Mouse (Mus musculus) limb, embryonic 12.5 days (tissue): ENCODE measurements around the gene Hspa4. TPM values are rescaled to one million over a fixed set of nuclear protein-coding genes. Genes with fewer than 3 reads are reported as not detected.

Experiments
- ATAC-seq: fragments of 200-750 bp; cut with Nextera tagmentation; 2 replicates; pipeline ENCODE4 v1.8.0; 2017; ENCODE audit warnings: low read depth, moderate TSS enrichment; ENCODE audit not compliant: insufficient number of reproducible peaks, insufficient read depth, low FRiP score, low TSS enrichment
- H3K27ac ChIP-seq: fragments of 300-500 bp; sonication (generic); 2 replicates; pipeline ENCODE4 v1.5.1; 2016; ENCODE audit warnings: mild to moderate bottlenecking, moderate library complexity
- H3K27me3 ChIP-seq: fragments of 300-500 bp; sonication (generic); 2 replicates; pipeline ENCODE4 v1.6.1; 2016; ENCODE audit warnings: mild to moderate bottlenecking, moderate library complexity
- H3K36me3 ChIP-seq: fragments of 300-500 bp; sonication (generic); 2 replicates; pipeline ENCODE4 v1.6.1; 2016; ENCODE audit warnings: mild to moderate bottlenecking, moderate library complexity
- H3K4me1 ChIP-seq: fragments of 300-500 bp; sonication (generic); replicated peaks from 2 replicates; pipeline ENCODE4 v1.6.1; 2016
- H3K4me2 ChIP-seq: fragments of 300-500 bp; sonication (generic); 2 replicates; pipeline ENCODE4 v1.6.1; 2016; ENCODE audit warnings: mild to moderate bottlenecking, moderate library complexity
- H3K4me3 ChIP-seq: fragments of 300-500 bp; sonication (generic); replicated peaks from 2 replicates; pipeline ENCODE4 v1.5.1; 2016; ENCODE audit warnings: mild to moderate bottlenecking
- H3K9ac ChIP-seq: fragments of 300-500 bp; sonication (generic); replicated peaks from 2 replicates; pipeline ENCODE4 v1.6.1; 2016; ENCODE audit warnings: mild to moderate bottlenecking, moderate library complexity
- H3K9me3 ChIP-seq: fragments of 300-500 bp; sonication (generic); 2 replicates; pipeline ENCODE4 v1.6.1; 2016; ENCODE audit warnings: mild to moderate bottlenecking, moderate library complexity
- WGBS: fragments of 180-500 bp; shearing (Covaris S2); methylation state at CpG from one replicate; pipeline ENCODE4 v1.1.7; 2016; 5-methylcytosine and 5-hydroxymethylcytosine counted together
- polyA plus RNA-seq: library from polyadenylated mRNA; unstranded; fragments of >200 nt; fragmentation: Nextera tagmentation; extraction: Ambion mirVana; gene quantifications from 2 replicates; pipeline ENCODE4 v1.2.1, GENCODE M21; 2016

The Hspa4 gene
- polyA plus RNA-seq, 1 experiment from 2014 or later, result 118 TPM

DNA sequence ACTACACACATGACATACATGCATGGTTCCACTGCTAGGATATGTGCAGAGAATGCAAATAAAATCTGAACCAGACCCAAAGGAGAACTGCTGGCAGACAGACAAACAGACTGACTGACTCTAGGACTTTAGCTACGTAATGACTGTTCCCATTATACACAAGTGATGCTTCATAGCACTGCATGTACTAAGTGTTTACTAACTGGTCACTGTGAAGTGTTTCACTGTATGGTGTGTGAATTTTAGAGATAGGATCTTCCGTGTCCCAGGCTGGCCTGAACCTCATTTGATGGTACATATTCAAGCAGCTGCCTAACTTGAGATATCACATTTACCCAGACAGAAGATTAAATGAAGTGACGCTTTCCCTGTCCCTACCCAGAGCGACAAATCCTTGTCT, 21.8 kb downstream of the Hspa4 start:
- Histone ChIP-seq H3K9me3 (no peaks in the 10 kb centered on the region), H3K4me1 (no peaks in the 10 kb centered on the region), H3K27me3 (no peaks in the 10 kb centered on the region), H3K9ac (no peak overlapping the region), H3K4me2 (no peak overlapping the region), H3K4me3 (no peak overlapping the region), H3K27ac (no peak overlapping the region), H3K36me3 (peaks cover 83% of the 10 kb centered on the region)
- 93% methylated on average over 4 of the region's 4 CpGs for WGBS
- ATAC-seq, result no peak

DNA sequence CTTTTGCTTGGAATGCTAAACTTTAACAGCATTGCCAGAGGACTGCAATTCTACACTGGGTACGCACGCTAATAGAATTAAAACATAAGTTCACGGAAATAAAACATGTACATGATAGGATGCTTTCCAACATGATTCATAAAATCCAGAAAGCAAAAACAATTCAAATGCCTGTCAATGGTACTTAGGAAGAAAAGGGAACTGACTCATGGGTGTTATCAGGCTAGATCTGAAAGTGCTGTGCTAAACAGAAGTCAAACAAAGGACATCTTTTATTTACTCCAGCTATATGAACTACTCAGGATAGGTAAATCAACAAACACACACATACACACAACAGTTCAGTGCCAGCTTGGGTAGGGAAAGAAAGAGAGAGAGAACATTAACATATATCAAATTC, 24.9 kb downstream of the Hspa4 start:
- Histone ChIP-seq H3K9me3 (no peaks in the 10 kb centered on the region), H3K27ac (no peak overlapping the region), H3K4me2 (no peak overlapping the region), H3K9ac (no peak overlapping the region), H3K4me1 (no peaks in the 10 kb centered on the region), H3K27me3 (no peaks in the 10 kb centered on the region), H3K36me3 (peaks cover 85% of the 10 kb centered on the region), H3K4me3 (no peak overlapping the region)
- ATAC-seq, result no peak
- WGBS, result 96% methylated on average over 3 of the region's 3 CpGs

DNA sequence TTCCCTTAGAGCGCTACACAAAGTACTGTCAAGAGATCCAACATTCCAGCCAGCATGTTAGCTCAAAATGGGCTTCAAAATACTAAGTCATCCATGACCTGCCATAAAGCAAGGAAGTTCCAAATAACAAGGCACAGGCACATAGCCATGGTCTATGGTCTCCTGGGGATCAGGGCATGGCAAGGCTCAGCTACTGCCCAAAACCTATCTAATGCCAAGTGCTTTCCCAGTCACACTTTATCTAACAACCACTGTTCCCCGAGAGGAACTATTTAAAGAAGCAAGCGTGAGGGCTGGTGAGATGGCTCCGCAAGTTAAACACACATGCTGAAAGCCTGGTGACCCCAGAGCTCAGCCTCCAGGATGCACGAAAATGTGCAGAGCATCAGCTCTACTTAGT, 26.9 kb downstream of the Hspa4 start:
- Histone ChIP-seq H3K9me3 (no peaks in the 10 kb centered on the region), H3K27me3 (no peaks in the 10 kb centered on the region), H3K4me2 (no peak overlapping the region), H3K4me1 (no peaks in the 10 kb centered on the region), H3K27ac (no peak overlapping the region), H3K9ac (no peak overlapping the region), H3K4me3 (no peak overlapping the region), H3K36me3 (peaks cover 88% of the 10 kb centered on the region)
- 93% methylated on average over 5 of the region's 5 CpGs for WGBS
- ATAC-seq, result no peak

DNA sequence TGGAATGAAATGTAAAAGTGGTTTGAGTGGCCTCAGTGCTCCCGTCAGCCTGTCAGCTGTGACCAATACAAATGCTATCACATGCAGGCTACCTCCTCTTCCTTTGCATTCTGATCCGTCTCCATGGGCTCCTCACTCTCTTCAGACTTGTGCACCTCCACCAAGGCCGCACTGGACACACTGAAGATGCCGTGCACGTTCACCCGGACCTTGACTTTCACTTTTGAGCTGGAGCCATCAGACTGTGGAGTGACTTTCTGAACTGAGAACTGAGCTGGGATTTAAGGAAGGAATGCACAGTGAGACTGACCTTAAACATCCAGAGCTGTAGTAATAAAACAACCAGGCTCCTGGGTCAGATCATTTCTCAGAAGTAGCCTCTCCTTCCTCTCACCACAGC, 30.7 kb downstream of the Hspa4 start:
- no peak for ATAC-seq
- Histone ChIP-seq H3K4me2 (no peak overlapping the region), H3K9me3 (no peaks in the 10 kb centered on the region), H3K36me3 (peaks cover 97% of the 10 kb centered on the region), H3K27ac (no peak overlapping the region), H3K4me1 (no peaks in the 10 kb centered on the region), H3K4me3 (no peak overlapping the region), H3K27me3 (no peaks in the 10 kb centered on the region), H3K9ac (no peak overlapping the region)
- WGBS, result 96% methylated on average over 6 of the region's 6 CpGs

DNA sequence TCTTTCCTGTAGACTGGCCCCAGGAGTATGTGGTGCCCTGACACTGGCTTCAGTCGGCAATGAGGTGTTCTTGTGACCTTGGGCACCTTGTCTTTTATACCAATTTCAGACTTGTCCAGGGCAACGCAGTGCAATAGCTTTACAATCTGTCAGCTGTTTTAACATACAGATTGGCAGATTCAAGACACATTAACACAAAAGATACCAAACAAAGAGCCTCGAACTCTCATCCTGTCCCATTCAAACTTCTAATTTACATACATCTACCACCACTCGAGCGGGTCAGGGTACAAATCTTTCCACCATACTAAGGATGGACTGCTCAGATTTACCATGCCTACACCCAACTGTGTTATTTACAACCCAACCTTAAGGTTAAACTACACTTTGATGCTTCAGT, 39.7 kb downstream of the Hspa4 start:
- H3K27me3 ChIP-seq, result no peaks in the 10 kb centered on the region
- H3K4me2 ChIP-seq, result no peak overlapping the region
- H3K9ac ChIP-seq, result no peak overlapping the region
- no peak overlapping the region for H3K27ac ChIP-seq
- no peak for ATAC-seq
- H3K9me3 ChIP-seq, result no peaks in the 10 kb centered on the region
- 86% methylated on average over 5 of the region's 5 CpGs for WGBS
- no peaks in the 10 kb centered on the region for H3K4me1 ChIP-seq
- no peak overlapping the region for H3K4me3 ChIP-seq
- H3K36me3 ChIP-seq, result peaks cover 56% of the 10 kb centered on the region

DNA sequence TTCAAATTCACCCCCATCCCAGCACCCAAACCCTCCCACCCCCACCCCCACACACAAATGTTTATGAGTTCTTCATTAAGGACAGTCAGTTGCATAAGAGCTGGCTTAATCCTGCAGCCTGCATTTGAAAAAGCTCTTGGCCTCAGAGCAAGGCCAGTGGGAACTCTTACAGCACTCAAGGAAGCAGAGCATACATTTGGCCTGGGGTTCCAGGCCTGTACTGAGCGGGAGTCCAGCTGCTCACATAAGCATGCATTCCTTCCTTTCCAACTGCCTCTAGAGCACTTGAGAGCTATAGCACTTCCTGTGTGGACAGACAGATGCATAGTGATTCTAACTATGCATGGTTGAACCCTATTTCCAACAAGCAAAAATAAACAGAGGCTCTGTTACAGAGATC, 40.2 kb downstream of the Hspa4 start:
- 92% methylated on average over 1 of the region's 1 CpGs for WGBS
- no peaks in the 10 kb centered on the region for H3K4me1 ChIP-seq
- no peaks in the 10 kb centered on the region for H3K9me3 ChIP-seq
- no peak overlapping the region for H3K4me3 ChIP-seq
- no peak overlapping the region for H3K27ac ChIP-seq
- no peak overlapping the region for H3K4me2 ChIP-seq
- no peak overlapping the region for H3K9ac ChIP-seq
- no peak for ATAC-seq
- no peaks in the 10 kb centered on the region for H3K27me3 ChIP-seq
- H3K36me3 ChIP-seq, result peaks cover 51% of the 10 kb centered on the region

DNA sequence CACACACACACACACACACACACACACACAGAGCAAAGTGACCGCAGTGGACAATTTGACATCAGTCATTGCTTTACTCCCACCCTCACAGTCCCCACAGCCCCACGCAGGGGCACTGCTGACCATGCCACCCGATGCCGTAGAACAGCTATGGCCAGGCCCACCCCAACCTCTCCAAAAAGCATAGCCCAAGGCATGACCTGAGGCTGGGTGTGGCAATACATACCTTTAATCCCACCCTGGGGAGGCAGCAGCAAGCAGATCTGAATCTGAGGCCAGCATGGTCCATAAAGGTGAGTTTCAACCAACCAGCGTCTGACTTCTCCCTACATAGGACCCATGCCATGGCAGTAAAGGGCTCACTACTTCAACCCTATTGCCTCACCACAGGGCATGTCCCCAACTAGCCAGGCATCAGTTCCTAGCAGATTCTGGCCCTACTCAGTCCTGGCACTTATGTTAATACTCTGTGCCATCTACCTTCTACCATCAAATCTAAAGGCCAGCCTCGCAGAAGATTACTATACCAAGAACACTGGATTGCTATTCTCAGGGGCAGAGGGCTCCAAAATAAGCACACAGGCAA, 41.1 kb downstream of the Hspa4 start:
- 88% methylated on average over 6 of the region's 6 CpGs for WGBS
- H3K36me3 ChIP-seq, result peaks cover 42% of the 10 kb centered on the region
- no peak for ATAC-seq

DNA sequence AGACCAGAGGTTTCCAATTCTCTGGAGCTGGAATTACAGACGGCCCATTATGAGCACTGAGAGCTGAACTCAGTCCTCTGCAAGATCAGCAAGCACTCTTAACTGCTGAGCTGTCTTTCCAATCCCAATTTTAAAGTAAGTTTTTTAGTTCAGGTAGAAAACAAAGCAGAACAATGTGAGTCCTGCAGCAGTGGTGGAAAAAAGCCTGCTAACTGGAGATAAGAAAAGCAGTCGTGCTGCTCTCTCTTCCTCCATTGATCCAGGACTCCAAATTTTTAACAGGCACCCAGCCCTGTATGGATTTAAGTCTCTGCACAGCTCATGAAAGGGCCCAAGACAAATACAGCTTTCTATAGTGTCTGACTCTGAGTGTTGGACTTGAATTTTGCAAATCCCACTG, 43.3 kb downstream of the Hspa4 start:
- H3K4me1 ChIP-seq, result no peaks in the 10 kb centered on the region
- H3K27ac ChIP-seq, result no peak overlapping the region
- 72% methylated on average over 2 of the region's 2 CpGs for WGBS
- H3K27me3 ChIP-seq, result 0 out of 2 replicates have a peak, but pooled peaks cover 6% of the 10 kb centered on the region
- H3K4me3 ChIP-seq, result no peak overlapping the region
- no peak overlapping the region for H3K4me2 ChIP-seq
- H3K9ac ChIP-seq, result no peak overlapping the region
- no peak for ATAC-seq
- H3K9me3 ChIP-seq, result no peaks in the 10 kb centered on the region
- peaks cover 21% of the 10 kb centered on the region for H3K36me3 ChIP-seq

More for the DNA sequence above, 41.1 kb downstream of the Hspa4 start:
- Histone ChIP-seq H3K4me1 (no peaks in the 10 kb centered on the region), H3K9ac (no peak overlapping the region), H3K9me3 (no peaks in the 10 kb centered on the region), H3K4me2 (no peak overlapping the region), H3K27me3 (no peaks in the 10 kb centered on the region), H3K27ac (0 out of 2 replicates have a peak overlapping the region, but pooled peaks have one; percentile 35), H3K4me3 (no peak overlapping the region)

DNA sequence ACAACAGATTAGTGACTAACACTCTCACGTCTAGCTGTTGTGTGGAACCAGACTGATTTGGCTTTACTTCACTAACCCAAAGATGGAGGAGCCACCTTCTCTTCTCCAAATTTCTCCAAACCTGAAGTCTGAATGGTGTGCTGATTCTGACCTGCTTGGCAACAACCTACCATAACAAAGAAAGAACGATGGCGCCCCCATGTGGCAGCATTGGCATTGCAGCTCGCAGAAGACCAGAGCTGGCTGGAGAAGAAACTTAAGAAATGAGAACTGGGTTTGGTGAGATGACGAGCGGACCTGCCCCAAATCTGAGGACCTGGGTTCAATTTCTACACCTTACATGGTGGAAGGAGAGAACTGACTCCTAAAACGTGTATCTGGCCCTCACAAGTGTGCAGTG, 45.3 kb downstream of the Hspa4 start:
- Histone ChIP-seq H3K4me1 (peaks cover 18% of the 10 kb centered on the region), H3K27ac (no peak overlapping the region), H3K36me3 (peaks cover 2% of the 10 kb centered on the region), H3K4me3 (no peak overlapping the region), H3K9ac (no peak overlapping the region), H3K4me2 (no peak overlapping the region), H3K9me3 (no peaks in the 10 kb centered on the region), H3K27me3 (0 out of 2 replicates have a peak, but pooled peaks cover 6% of the 10 kb centered on the region)
- WGBS, result 39% methylated on average over 7 of the region's 7 CpGs
- no peak for ATAC-seq

DNA sequence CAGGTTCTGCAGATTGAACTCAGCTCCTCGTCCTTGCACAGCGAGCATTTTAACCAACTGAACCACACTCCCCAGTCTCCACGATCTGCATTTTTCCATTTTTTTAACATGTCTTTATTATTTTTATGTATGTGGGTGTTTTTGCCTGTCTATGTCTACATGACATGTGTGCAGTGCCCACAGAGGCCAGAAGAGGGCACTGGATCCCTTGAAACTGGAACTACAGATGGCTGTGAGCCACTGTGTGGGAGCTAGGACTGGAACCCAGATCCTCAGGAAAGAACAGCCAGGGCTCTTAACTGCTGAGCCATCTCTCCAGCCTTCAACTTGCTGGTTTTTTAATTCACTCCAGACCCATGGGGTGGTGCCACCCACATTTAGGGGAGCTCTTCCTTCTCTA, 45.8 kb downstream of the Hspa4 start:
- H3K36me3 ChIP-seq, result no peaks in the 10 kb centered on the region; the same call in 1 of the 2 replicates
- no peak for ATAC-seq
- H3K27me3 ChIP-seq, result 0 out of 2 replicates have a peak, but pooled peaks cover 6% of the 10 kb centered on the region
- H3K4me3 ChIP-seq, result no peak overlapping the region
- H3K9me3 ChIP-seq, result no peaks in the 10 kb centered on the region
- H3K4me1 ChIP-seq, result peaks cover 22% of the 10 kb centered on the region
- no peak overlapping the region for H3K27ac ChIP-seq
- H3K9ac ChIP-seq, result no peak overlapping the region
- H3K4me2 ChIP-seq, result no peak overlapping the region
- WGBS, result 94% methylated on average over 3 of the region's 3 CpGs

DNA sequence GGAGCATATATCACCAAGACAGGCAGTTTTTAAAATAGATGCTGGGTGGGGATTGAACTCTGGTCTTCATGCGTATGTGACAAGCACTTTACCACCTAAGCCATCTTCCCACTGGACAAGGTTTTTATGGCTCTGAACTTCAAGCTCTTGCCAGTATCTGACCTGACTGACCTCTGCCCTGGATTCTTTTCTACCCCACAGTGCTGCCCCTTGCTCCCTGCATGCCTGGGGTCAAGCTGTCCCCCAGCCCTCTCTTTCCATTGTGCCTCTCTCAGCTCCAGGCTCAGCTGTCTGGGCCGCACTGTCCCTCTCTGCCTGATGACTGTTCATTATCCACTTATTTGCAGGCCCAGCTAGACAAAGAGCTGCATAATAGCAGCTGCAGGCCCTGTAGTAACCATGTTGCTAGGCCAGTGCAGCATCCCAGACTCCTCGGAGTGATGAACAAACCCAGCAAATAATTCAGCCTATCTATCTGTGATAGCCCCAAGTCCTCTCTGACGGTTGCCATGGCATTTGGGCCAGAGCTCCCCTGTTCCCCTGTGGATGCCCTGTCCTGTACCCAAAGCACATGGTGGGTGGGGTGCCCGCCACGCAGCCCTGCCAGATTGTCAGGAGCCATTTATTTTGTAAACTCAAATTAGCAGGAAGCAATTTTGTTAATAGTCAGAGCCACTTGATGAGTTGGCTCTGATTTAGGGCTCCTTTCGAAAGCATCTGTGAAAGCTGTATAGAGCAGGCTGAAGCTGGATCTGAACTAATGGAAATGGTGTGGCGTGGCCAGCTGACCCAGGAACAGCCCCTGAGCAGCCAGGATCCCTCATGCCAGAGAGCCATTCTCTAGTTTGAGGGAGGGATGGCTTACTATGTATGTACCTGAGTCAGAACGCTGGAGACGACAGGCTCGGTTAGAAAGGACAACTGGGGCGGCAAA, 47.8 kb downstream of the Hspa4 start:
- Histone ChIP-seq H3K27ac (no peak overlapping the region), H3K27me3 (0 out of 2 replicates have a peak, but pooled peaks cover 6% of the 10 kb centered on the region), H3K4me3 (no peak overlapping the region), H3K4me2 (no peak overlapping the region), H3K36me3 (no peaks in the 10 kb centered on the region), H3K9ac (no peak overlapping the region), H3K4me1 (peaks cover 28% of the 10 kb centered on the region), H3K9me3 (no peaks in the 10 kb centered on the region)
- ATAC-seq, result no peak
- WGBS, result 80% methylated on average over 12 of the region's 12 CpGs
